8 mouse cellular contexts compared by ENCODE assay signal in the genomic region with DNA sequence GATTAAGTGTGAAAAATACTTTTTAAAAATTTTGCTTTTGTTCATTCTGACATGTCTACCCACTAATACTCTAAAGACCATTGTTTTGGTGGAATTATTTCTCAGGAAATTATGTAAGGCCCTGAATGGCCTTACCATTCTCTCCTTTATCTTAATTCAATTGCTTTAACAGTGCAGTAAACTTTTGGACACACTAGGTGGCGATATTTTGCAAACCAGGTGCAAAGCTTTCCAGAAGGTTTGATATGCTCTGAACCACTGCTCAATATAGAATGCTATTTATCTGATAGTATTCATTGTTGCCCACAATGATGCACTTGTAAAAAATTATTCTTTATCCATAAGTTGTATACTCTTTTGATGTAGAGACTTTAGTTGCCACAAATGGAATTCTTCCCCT. TPM values are rescaled to one million over a fixed set of nuclear protein-coding genes. Genes with fewer than 3 reads are reported as not detected.
DNase-seq lines count a peak whose midpoint lies in the region; ATAC-seq lines count a peak whose summit lies in the region.

No protein-coding gene starts in this region.

- H3K27me3 ChIP-seq in hindbrain, embryonic 14.5 days (ENCODE audit: control insufficient read depth, insufficient read depth, low read length) = no peaks in the 10 kb centered on the region
- H3K27me3 ChIP-seq in hindbrain, embryonic 13.5 days = no peaks in the 10 kb centered on the region

- no peak overlapping the region for H3K4me3 ChIP-seq in hindbrain, embryonic 14.5 days (replicated peaks; ENCODE audit: low read length)
- no peak overlapping the region for H3K4me3 ChIP-seq in hindbrain, embryonic 13.5 days

- H3K4me2 ChIP-seq in hindbrain, embryonic 14.5 days (replicated peaks) = no peak overlapping the region
- H3K4me2 ChIP-seq in hindbrain, embryonic 13.5 days = no peak overlapping the region

- H3K36me3 ChIP-seq in hindbrain, embryonic 14.5 days (replicated peaks; ENCODE audit: control insufficient read depth, insufficient read depth) = no peaks in the 10 kb centered on the region
- no peaks in the 10 kb centered on the region for H3K36me3 ChIP-seq in hindbrain, embryonic 13.5 days

- whole genome bisulfite sequencing in hindbrain, embryonic 14.5 days = 3% methylated on average over 1 of the region's 1 CpGs
- WGBS in hindbrain, embryonic 13.5 days = 3% methylated on average over 1 of the region's 1 CpGs

- ATAC-seq in hindbrain, embryonic 14.5 days (ENCODE audit: low FRiP score) = no peak
- no peak for ATAC-seq in hindbrain, embryonic 13.5 days (ENCODE audit: low FRiP score)

- H3K9me3 ChIP-seq in hindbrain, embryonic 14.5 days (ENCODE audit: control insufficient read depth, low read length) = no peaks in the 10 kb centered on the region
- H3K9me3 ChIP-seq in hindbrain, embryonic 13.5 days = no peaks in the 10 kb centered on the region

- no peaks in the 10 kb centered on the region for H3K4me1 ChIP-seq in hindbrain, embryonic 14.5 days (replicated peaks; ENCODE audit: control insufficient read depth, insufficient read depth, low read length)
- no peaks in the 10 kb centered on the region for H3K4me1 ChIP-seq in hindbrain, embryonic 13.5 days (replicated peaks)

- H3K9ac ChIP-seq in hindbrain, embryonic 14.5 days = no peak overlapping the region
- H3K9ac ChIP-seq in hindbrain, embryonic 13.5 days = no peak overlapping the region

- DNase-seq in hindbrain, embryonic 14.5 days (ENCODE audit: low spot score) = peak; percentile 30
- peak; percentile 18 for DNase-seq in thymus, postnatal 0 days (ENCODE audit: low spot score)
- DNase-seq in thymus, postnatal 4 days = no peak
- peak; percentile 23 for DNase-seq in embryo, embryonic 10 days (ENCODE audit: low spot score)
- peak; percentile 6 for DNase-seq in retina, postnatal 7 days (ENCODE audit: low read depth, low spot score)
- no peak for DNase-seq in natural killer cell, adult 2 months (ENCODE audit: low spot score in 2 of 2)
- no peak for DNase-seq in gastrocnemius, postnatal 25 days

- H3K27ac ChIP-seq in hindbrain, embryonic 14.5 days = no peak overlapping the region
- H3K27ac ChIP-seq in hindbrain, embryonic 13.5 days = no peak overlapping the region

RNA-seq across cellular contexts. Expression of gene Kctd12b, which starts 59.9 kb away (rescaled TPM):
- polyA plus RNA-seq in hindbrain, embryonic 14.5 days (2014; fragmentation: Nextera tagmentation; extraction: Ambion mirVana) = 3.7 and 4.3 TPM in 2 replicates
- 3.3 and 3.6 TPM in 2 replicates for polyA plus RNA-seq in hindbrain, embryonic 13.5 days (2015; fragmentation: Nextera tagmentation; extraction: Ambion mirVana)
- 2.4 and 2.5 TPM in 2 replicates for polyA plus RNA-seq in thymus, postnatal 0 days (2015; fragmentation: Nextera tagmentation; extraction: Ambion mirVana)
- total RNA-seq in gastrocnemius, postnatal 25 days (2021) = 1 to 10 TPM; 2.8 to 3.3 TPM

Comparison
In these comparisons a context has a peak if more than half of its experiments do, and no peak if none do; other contexts are left out.
1. DNase-seq: peak in hindbrain, embryonic 14.5 days (single experiment), thymus, postnatal 0 days (single experiment), embryo, embryonic 10 days (single experiment) and retina, postnatal 7 days (single experiment); none in thymus, postnatal 4 days (single experiment), natural killer cell, adult 2 months (0 of 2) and gastrocnemius, postnatal 25 days (single experiment).